Mouse (Mus musculus) lung, embryonic 15.5 days (tissue): ENCODE data around the gene Dnah10. TPM values are rescaled to one million over a fixed set of nuclear protein-coding genes. Genes with fewer than 3 reads are reported as not detected.
"Not testable (repeated sequence)": the region's sequence is repeated elsewhere in the genome, so short reads cannot be mapped to it uniquely, and the experiment has no call there.

Source experiments
- ATAC-seq: fragments of 200-750 bp; cut with Nextera tagmentation; 2 replicates; pipeline ENCODE4 v1.8.0; 2017; ENCODE audit warnings: moderate number of reproducible peaks, borderline replicate concordance; ENCODE audit not compliant: low FRiP score, low TSS enrichment; ENCODE audit errors: extremely low read depth
- H3K27ac ChIP-seq: fragments of 300-500 bp; sonication (generic); 2 replicates; pipeline ENCODE4 v1.5.1; 2015; ENCODE audit warnings: moderate library complexity, mild to moderate bottlenecking, inconsistent platforms
- H3K27me3 ChIP-seq: fragments of 300-500 bp; sonication (generic); 2 replicates; pipeline ENCODE4 v1.6.1; 2015; ENCODE audit warnings: inconsistent platforms
- H3K36me3 ChIP-seq: fragments of 300-500 bp; sonication (generic); 2 replicates; pipeline ENCODE4 v1.6.1; 2015; ENCODE audit warnings: inconsistent platforms
- H3K4me1 ChIP-seq: fragments of 300-500 bp; sonication (generic); 2 replicates; pipeline ENCODE4 v1.6.1; 2015; ENCODE audit warnings: inconsistent platforms
- H3K4me2 ChIP-seq: fragments of 300-500 bp; sonication (generic); 2 replicates; pipeline ENCODE4 v1.6.1; 2015; ENCODE audit warnings: inconsistent platforms, mild to moderate bottlenecking, moderate library complexity
- H3K4me3 ChIP-seq: fragments of 300-500 bp; sonication (generic); 2 replicates; pipeline ENCODE4 v1.5.1; 2015; ENCODE audit warnings: mild to moderate bottlenecking, inconsistent platforms
- H3K9ac ChIP-seq: fragments of 300-500 bp; sonication (generic); 2 replicates; pipeline ENCODE4 v1.6.1; 2015; ENCODE audit warnings: inconsistent platforms
- H3K9me3 ChIP-seq: fragments of 300-500 bp; sonication (generic); 2 replicates; pipeline ENCODE4 v1.6.1; 2016; ENCODE audit warnings: inconsistent platforms
- WGBS: fragments of 180-500 bp; shearing (Covaris S2); methylation state at CpG from one replicate; pipeline ENCODE4 v1.1.7; 2015; 5-methylcytosine and 5-hydroxymethylcytosine counted together
- polyA plus RNA-seq: library from polyadenylated mRNA; unstranded; fragments of >200 nt; fragmentation: Nextera tagmentation; extraction: Ambion mirVana; gene quantifications from 2 replicates; pipeline ENCODE4 v1.2.1, GENCODE M21; 2015

The Dnah10 gene
- polyA plus RNA-seq, 1 experiment from 2014 or later: 0.41 TPM

DNA sequence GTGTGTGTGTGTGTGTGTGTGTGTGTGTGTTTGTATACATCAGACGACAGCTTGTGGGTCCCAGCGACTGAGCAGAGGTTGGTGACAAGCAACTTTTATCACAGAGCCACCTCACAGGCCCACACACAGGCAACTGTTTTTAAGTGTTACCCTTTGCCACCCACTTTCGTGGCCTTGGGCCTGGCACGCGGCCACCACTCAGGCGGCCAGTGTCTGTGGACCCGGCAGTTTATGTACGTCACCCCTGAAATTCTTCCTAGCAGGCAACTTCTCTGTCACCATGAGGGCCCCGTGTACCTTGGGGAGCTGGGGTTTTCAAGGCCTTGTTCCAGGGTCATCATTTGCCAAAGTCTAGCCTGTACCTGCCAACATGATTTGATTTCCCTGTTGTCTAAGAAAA is 26.8 kb downstream of the Dnah10 start:
- WGBS: 59% methylated on average over 9 of the region's 9 CpGs
- ATAC-seq: no peak

GRCm38 (mm10) chr5:124761011-124761410 is 36.1 kb downstream of the Dnah10 start:
- ATAC-seq: no peak
- Histone ChIP-seq H3K9me3 (no peaks in the 10 kb centered on the region), H3K27me3 (no peaks in the 10 kb centered on the region), H3K4me3 (no peak overlapping the region), H3K36me3 (no peaks in the 10 kb centered on the region), H3K27ac (no peak overlapping the region), H3K4me1 (no peaks in the 10 kb centered on the region), H3K9ac (no peak overlapping the region), H3K4me2 (no peak overlapping the region)
- 56% methylated on average over 18 of the region's 18 CpGs for WGBS

More for the DNA sequence above, 26.8 kb downstream of the Dnah10 start:
- H3K4me1 ChIP-seq: no peaks in the 10 kb centered on the region
- H3K27ac ChIP-seq: no peak overlapping the region
- no peaks in the 10 kb centered on the region for H3K9me3 ChIP-seq
- H3K27me3 ChIP-seq: no peaks in the 10 kb centered on the region
- no peak overlapping the region for H3K4me3 ChIP-seq
- no peaks in the 10 kb centered on the region for H3K36me3 ChIP-seq
- no peak overlapping the region for H3K4me2 ChIP-seq
- no peak overlapping the region for H3K9ac ChIP-seq

DNA sequence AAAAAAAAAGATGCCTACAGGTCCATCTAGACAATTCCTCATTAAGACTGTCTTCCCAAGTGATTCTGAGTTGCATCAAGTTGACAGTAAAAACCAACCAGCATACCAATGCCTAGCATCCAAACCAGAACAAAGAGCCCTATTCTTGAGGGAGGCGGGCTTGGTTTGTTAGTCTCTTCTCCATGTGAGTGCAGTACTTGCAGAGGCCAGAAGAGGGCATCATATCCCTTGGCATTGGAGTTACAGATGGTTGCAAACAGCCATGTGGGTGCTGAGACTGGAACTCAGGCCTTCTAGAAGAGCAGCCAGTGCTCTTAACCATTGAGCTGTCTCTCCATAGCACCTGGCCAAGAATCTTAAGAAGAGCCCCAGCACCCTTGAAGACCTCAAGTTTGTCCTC is 36.9 kb downstream of the Dnah10 start:
- Histone ChIP-seq H3K9ac (no peak overlapping the region), H3K36me3 (no peaks in the 10 kb centered on the region), H3K4me2 (no peak overlapping the region), H3K4me1 (no peaks in the 10 kb centered on the region), H3K4me3 (no peak overlapping the region), H3K9me3 (no peaks in the 10 kb centered on the region), H3K27me3 (no peaks in the 10 kb centered on the region), H3K27ac (no peak overlapping the region)
- ATAC-seq: no peak
- 96% methylated on average over 1 of the region's 1 CpGs for WGBS

- 63% methylated on average over 3 of the region's 3 CpGs for WGBS
- no peak overlapping the region for H3K27ac ChIP-seq
- no peak overlapping the region for H3K4me2 ChIP-seq
Observed at GRCm38 (mm10) chr5:124774552-124774951, 49.7 kb downstream of the Dnah10 start.

DNA sequence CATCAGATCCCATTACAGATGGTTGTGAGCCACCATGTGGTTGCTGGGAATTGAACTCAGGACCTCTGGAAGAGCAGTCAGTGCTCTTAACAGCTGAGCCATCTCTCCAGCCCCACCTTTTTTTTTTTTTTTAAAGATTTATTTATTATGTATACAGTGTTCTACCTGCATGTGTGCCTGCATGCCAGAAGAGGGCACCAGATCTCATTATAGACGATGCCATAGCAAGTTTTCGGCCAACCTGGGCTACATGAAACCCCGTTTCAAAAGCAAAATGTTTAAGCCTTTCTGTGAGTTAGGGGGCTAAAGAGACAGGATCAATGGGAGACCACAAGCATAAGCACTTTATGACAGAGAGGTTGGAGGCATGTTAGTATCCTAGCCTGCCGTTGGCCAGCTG is 51.4 kb downstream of the Dnah10 start:
- not testable (repeated sequence) for ATAC-seq, H3K4me2 ChIP-seq, H3K4me1 ChIP-seq, H3K4me3 ChIP-seq, H3K27ac ChIP-seq, H3K9me3 ChIP-seq, H3K36me3 ChIP-seq, H3K27me3 ChIP-seq, H3K9ac ChIP-seq
- 84% methylated on average over 4 of the region's 4 CpGs for WGBS

More at GRCm38 (mm10) chr5:124774552-124774951, 49.7 kb downstream of the Dnah10 start:
- no peak overlapping the region for H3K9ac ChIP-seq
- no peak overlapping the region for H3K4me3 ChIP-seq
- H3K36me3 ChIP-seq: no peaks in the 10 kb centered on the region
- no peak for ATAC-seq
- H3K4me1 ChIP-seq: no peaks in the 10 kb centered on the region
- no peaks in the 10 kb centered on the region for H3K9me3 ChIP-seq
- H3K27me3 ChIP-seq: no peaks in the 10 kb centered on the region

- Histone ChIP-seq H3K27me3 (no peaks in the 10 kb centered on the region), H3K27ac (no peak overlapping the region), H3K4me3 (no peak overlapping the region), H3K4me2 (no peak overlapping the region), H3K9me3 (no peaks in the 10 kb centered on the region), H3K4me1 (no peaks in the 10 kb centered on the region), H3K36me3 (no peaks in the 10 kb centered on the region), H3K9ac (no peak overlapping the region)
- 53% methylated on average over 6 of the region's 6 CpGs for WGBS
- ATAC-seq: no peak
Observed at GRCm38 (mm10) chr5:124777178-124777709, 52.4 kb downstream of the Dnah10 start.

GRCm38 (mm10) chr5:124779926-124780325 is 55.0 kb downstream of the Dnah10 start:
- Histone ChIP-seq H3K27me3 (no peaks in the 10 kb centered on the region), H3K27ac (no peak overlapping the region), H3K9ac (no peak overlapping the region), H3K9me3 (no peaks in the 10 kb centered on the region), H3K36me3 (no peaks in the 10 kb centered on the region), H3K4me1 (no peaks in the 10 kb centered on the region), H3K4me3 (no peak overlapping the region), H3K4me2 (no peak overlapping the region)
- no peak for ATAC-seq
- WGBS: 92% methylated on average over 7 of the region's 7 CpGs

DNA sequence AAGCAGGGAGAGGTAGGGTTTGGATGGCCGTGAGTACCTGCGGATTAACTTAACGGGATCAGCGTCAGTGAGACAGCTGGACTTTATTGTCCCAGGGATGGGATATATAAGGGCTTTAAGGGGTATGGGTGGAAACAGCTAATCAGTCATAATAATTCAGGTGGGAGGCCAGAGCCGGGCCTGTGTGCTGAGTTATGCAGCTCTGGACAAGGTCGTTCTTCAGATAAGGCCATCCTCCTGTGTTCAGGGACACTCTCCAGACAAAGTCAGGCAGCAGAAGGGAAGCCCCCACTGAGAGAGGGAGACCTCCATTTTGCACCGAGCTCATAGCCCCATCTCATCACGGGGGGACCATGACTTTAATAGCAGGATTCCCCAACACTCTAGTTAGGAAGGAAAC is 56.8 kb downstream of the Dnah10 start:
- 80% methylated on average over 8 of the region's 8 CpGs for WGBS
- no peak for ATAC-seq
- no peaks in the 10 kb centered on the region for H3K36me3 ChIP-seq

DNA sequence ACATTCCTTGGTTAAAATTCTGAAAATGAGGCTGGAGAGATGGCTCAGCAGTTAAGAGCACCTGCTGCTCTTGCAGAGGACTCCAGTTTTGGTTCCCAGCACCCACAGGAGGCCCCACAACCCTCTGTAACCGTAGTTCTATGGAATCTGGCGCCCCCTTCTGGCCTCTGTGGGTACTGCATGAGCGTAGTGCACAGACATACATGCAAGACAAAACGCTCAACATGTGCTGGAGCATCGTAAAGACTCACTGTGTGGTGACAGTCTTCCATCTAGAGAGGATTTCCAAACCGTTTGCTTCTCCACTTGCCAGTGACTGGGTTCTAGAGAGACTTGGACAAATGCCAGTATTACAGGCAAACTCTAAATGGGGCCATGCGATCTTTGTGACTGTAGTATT is 60.8 kb downstream of the Dnah10 start:
- 81% methylated on average over 7 of the region's 7 CpGs for WGBS
- Histone ChIP-seq H3K4me3 (no peak overlapping the region), H3K4me2 (no peak overlapping the region), H3K4me1 (no peaks in the 10 kb centered on the region), H3K9me3 (no peaks in the 10 kb centered on the region), H3K27ac (no peak overlapping the region), H3K9ac (no peak overlapping the region), H3K36me3 (no peaks in the 10 kb centered on the region), H3K27me3 (no peaks in the 10 kb centered on the region)
- no peak for ATAC-seq

More for the DNA sequence above, 56.8 kb downstream of the Dnah10 start:
- Histone ChIP-seq H3K4me2 (no peak overlapping the region), H3K9me3 (no peaks in the 10 kb centered on the region), H3K4me3 (no peak overlapping the region), H3K27me3 (no peaks in the 10 kb centered on the region), H3K4me1 (no peaks in the 10 kb centered on the region), H3K27ac (no peak overlapping the region), H3K9ac (no peak overlapping the region)

DNA sequence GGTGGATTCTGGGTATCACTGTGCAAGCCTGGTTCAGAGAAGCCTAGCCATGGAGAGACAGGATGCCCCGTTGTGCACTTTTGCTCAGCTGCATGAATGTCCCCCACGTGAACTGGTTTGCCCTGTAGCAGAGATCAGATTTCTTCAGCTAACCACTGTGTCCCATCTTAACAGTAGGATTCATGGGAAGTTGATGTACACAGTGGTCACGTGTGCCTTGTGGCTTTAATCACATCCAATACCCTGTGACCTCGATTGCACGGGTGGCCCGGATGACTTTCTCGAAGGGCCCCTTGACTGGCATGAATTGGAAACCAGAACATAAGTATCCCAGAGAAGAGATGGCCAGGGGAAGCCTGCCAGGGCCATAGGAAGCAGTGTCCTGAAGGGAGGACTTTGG is 67.2 kb downstream of the Dnah10 start:
- no peak for ATAC-seq
- no peaks in the 10 kb centered on the region for H3K9me3 ChIP-seq
- no peak overlapping the region for H3K27ac ChIP-seq
- no peaks in the 10 kb centered on the region for H3K36me3 ChIP-seq
- no peaks in the 10 kb centered on the region for H3K27me3 ChIP-seq
- no peaks in the 10 kb centered on the region for H3K4me1 ChIP-seq
- no peak overlapping the region for H3K9ac ChIP-seq
- WGBS: 83% methylated on average over 7 of the region's 7 CpGs
- no peak overlapping the region for H3K4me3 ChIP-seq
- H3K4me2 ChIP-seq: no peak overlapping the region

- Histone ChIP-seq H3K27me3 (no peaks in the 10 kb centered on the region), H3K9me3 (no peaks in the 10 kb centered on the region), H3K27ac (no peak overlapping the region), H3K9ac (no peak overlapping the region), H3K4me3 (no peak overlapping the region), H3K36me3 (no peaks in the 10 kb centered on the region), H3K4me1 (no peaks in the 10 kb centered on the region), H3K4me2 (no peak overlapping the region)
- no peak for ATAC-seq
- WGBS: 72% methylated on average over 4 of the region's 4 CpGs
Observed at GRCm38 (mm10) chr5:124809708-124810366, 85.0 kb downstream of the Dnah10 start.

- H3K4me2 ChIP-seq: no peak overlapping the region
- H3K27ac ChIP-seq: no peak overlapping the region
- no peaks in the 10 kb centered on the region for H3K36me3 ChIP-seq
- H3K9ac ChIP-seq: no peak overlapping the region
- no peaks in the 10 kb centered on the region for H3K27me3 ChIP-seq
- 64% methylated on average over 12 of the region's 12 CpGs for WGBS
- no peaks in the 10 kb centered on the region for H3K4me1 ChIP-seq
- H3K9me3 ChIP-seq: no peaks in the 10 kb centered on the region
- ATAC-seq: no peak
- no peak overlapping the region for H3K4me3 ChIP-seq
Observed at GRCm38 (mm10) chr5:124812466-124812865, 87.6 kb downstream of the Dnah10 start.
